26 mouse cellular contexts compared by ENCODE assay signal in genomic region chr11:112615629-112616028, GRCm38 (mm10).
"Had no signal": no experiment of that assay in that cellular context is flagged by ENCODE, and none has a peak within 500 bp of the region (broad histone marks: within the 10 kb centered on the region; RNA-seq: fewer than 3 reads in every experiment).

No protein-coding gene starts in this region.

- H3K27me3 ChIP-seq: heart, embryonic 13.5 days; heart, embryonic 15.5 days; hindbrain, embryonic 15.5 days; limb, embryonic 12.5 days; liver, embryonic 13.5 days had no signal

- H3K9ac ChIP-seq: heart, embryonic 13.5 days; heart, embryonic 15.5 days; hindbrain, embryonic 13.5 days; hindbrain, embryonic 15.5 days; limb, embryonic 12.5 days; liver, embryonic 13.5 days had no signal

- H3K4me2 ChIP-seq: heart, embryonic 11.5 days; heart, embryonic 13.5 days; heart, embryonic 15.5 days; hindbrain, embryonic 13.5 days; hindbrain, embryonic 15.5 days; limb, embryonic 12.5 days; liver, embryonic 11.5 days; liver, embryonic 13.5 days had no signal

- H3K36me3 ChIP-seq: heart, embryonic 13.5 days; heart, embryonic 15.5 days; hindbrain, embryonic 13.5 days; hindbrain, embryonic 15.5 days; limb, embryonic 10.5 days; limb, embryonic 12.5 days; liver, embryonic 13.5 days had no signal

- H3K27ac ChIP-seq: gastrocnemius, adult 2 months; heart, adult 2 months; heart, embryonic 13.5 days; heart, embryonic 15.5 days; hindbrain, embryonic 13.5 days; hindbrain, embryonic 15.5 days; hindbrain, postnatal 0 days; layer of hippocampus, adult 2 months; left cerebral cortex, adult 2 months; limb, embryonic 10.5 days; limb, embryonic 12.5 days; liver, embryonic 13.5 days had no signal

- DNase-seq: gastrocnemius, adult 2 months; gastrocnemius, postnatal 10 days; gastrocnemius, postnatal 25 days; heart, adult 11 months; heart, adult 2 months; heart, postnatal 14 days; heart, postnatal 36 days; kidney, adult 18-20 months; kidney, adult 8-10 months; kidney, postnatal 10 days; kidney, postnatal 25 days; kidney, postnatal 4 days; liver; liver, embryonic 13.5 days had no signal

- H3K9me3 ChIP-seq: heart, embryonic 13.5 days; heart, embryonic 15.5 days; hindbrain, embryonic 13.5 days; hindbrain, embryonic 15.5 days; limb, embryonic 10.5 days; limb, embryonic 12.5 days had no signal

- H3K4me3 ChIP-seq: gastrocnemius, adult 2 months; heart, adult 2 months; heart, embryonic 13.5 days; heart, embryonic 15.5 days; hindbrain, embryonic 13.5 days; hindbrain, embryonic 15.5 days; layer of hippocampus, adult 2 months; left cerebral cortex, adult 2 months; limb, embryonic 10.5 days; limb, embryonic 12.5 days; liver, embryonic 13.5 days had no signal

- ATAC-seq: hindbrain, postnatal 0 days; intestine, postnatal 0 days had no signal

- H3K4me1 ChIP-seq: heart, embryonic 15.5 days; hindbrain, embryonic 13.5 days; hindbrain, embryonic 15.5 days; liver, embryonic 13.5 days had no signal
